Mouse (Mus musculus): ENCODE measurements at regions not wholly inside any gene's neighbourhood (a gene's known extent, or its start where the extent isn't known, plus 50 kb on each side); places are given as distances from the start of the nearest gene placed in this dataset.

- Histone ChIP-seq H3K27ac (no peak overlapping the region), H3K4me3 (ENCODE audit: low read length) (no peak overlapping the region), H3K4me2 (ENCODE audit: low read depth, low read length) (no peak overlapping the region), H3K36me3 (ENCODE audit: insufficient read depth, low read length) (no peaks in the 10 kb centered on the region), H3K9me3 (ENCODE audit: low read length) (no peaks in the 10 kb centered on the region), H3K4me1 (ENCODE audit: insufficient read depth, low read length) (no peaks in the 10 kb centered on the region), H3K9ac (replicated peaks; ENCODE audit: low read length) (no peak overlapping the region), H3K27me3 (ENCODE audit: insufficient read depth, low read length) (no peaks in the 10 kb centered on the region)
- no peak for DNase-seq (ENCODE audit: low spot score)
- WGBS: 81% methylated on average over 5 of the region's 5 CpGs
- no peak for ATAC-seq
- no peak for TF ChIP-seq CTCF (IDR thresholded peaks at IDR 0.05; ENCODE audit: low read depth)
Observed at GRCm38 (mm10) chrX:103904038-103904696, 76.9 kb downstream of the Rlim start.

- DNase-seq (ENCODE audit: low spot score): no peak
- WGBS: 39% methylated on average over 24 of the region's 24 CpGs
- no peaks in the 10 kb centered on the region for H3K36me3 ChIP-seq (ENCODE audit: insufficient read depth, low read length)
- no peak overlapping the region for H3K27ac ChIP-seq
- H3K4me3 ChIP-seq (ENCODE audit: low read length): no peak overlapping the region; the same call in 1 of the 2 replicates
- 0 out of 2 replicates have a peak, but pooled peaks have one; percentile 32 for ATAC-seq
- H3K9ac ChIP-seq (replicated peaks; ENCODE audit: low read length): no peak overlapping the region
- peaks cover 6% of the 10 kb centered on the region; the same call in 1 of the 2 replicates for H3K27me3 ChIP-seq (ENCODE audit: insufficient read depth, low read length)
- H3K9me3 ChIP-seq (ENCODE audit: low read length): no peaks in the 10 kb centered on the region; the same call in 1 of the 2 replicates
- TF ChIP-seq CTCF (IDR thresholded peaks at IDR 0.05; ENCODE audit: low read depth): no peak
- no peaks in the 10 kb centered on the region for H3K4me1 ChIP-seq (ENCODE audit: insufficient read depth, low read length)
- H3K4me2 ChIP-seq (ENCODE audit: low read depth, low read length): peak overlapping the region; percentile 44
Observed at GRCm38 (mm10) chrX:103879329-103879935, 57.6 kb upstream of the Slc16a2 start.

All from hindbrain, postnatal 0 days (tissue).